Mouse (Mus musculus): ENCODE results near the gene Olfr292. TPM values are rescaled to one million over a fixed set of nuclear protein-coding genes. Genes with fewer than 3 reads are reported as not detected.

Gene Olfr292
- polyA plus RNA-seq (2015; fragmentation: Nextera tagmentation; extraction: Ambion mirVana): not detected in 2 replicates

DNA sequence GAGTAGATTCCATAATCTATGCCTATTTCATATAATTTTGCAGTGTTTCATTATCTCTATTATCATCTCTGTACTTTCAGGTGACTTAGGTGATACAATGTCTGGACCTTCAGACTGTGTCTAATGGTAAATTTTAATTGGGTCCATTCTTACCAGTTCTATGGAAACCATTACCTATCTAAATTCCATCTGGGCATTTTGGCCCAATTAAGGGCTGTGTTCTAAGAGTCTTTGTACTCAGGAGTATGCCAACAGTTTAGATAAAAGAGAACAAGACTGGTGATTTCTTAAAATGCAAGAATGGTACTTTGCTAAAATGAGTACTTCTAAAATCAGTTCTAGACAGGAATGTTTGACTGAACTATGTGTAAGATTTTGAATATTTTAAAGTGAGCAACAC is at the start of gene Olfr292:
Olfr292 (plus strand) TSS at position 301 of the 400 bp plus-strand sequence.
- Histone ChIP-seq H3K4me2 (no peak within 1 kb of the TSS), H3K27me3 (no peaks in the 10 kb centered on the region), H3K9me3 (no peaks in the 10 kb centered on the region), H3K9ac (no peak within 1 kb of the TSS), H3K4me3 (no peak within 1 kb of the TSS), H3K27ac (no peak within 1 kb of the TSS), H3K36me3 (no peaks in the 10 kb centered on the region), H3K4me1 (no peaks in the 10 kb centered on the region)
- no peak for ATAC-seq (ENCODE audit: insufficient number of reproducible peaks, low FRiP score, low TSS enrichment, low read depth)

DNA sequence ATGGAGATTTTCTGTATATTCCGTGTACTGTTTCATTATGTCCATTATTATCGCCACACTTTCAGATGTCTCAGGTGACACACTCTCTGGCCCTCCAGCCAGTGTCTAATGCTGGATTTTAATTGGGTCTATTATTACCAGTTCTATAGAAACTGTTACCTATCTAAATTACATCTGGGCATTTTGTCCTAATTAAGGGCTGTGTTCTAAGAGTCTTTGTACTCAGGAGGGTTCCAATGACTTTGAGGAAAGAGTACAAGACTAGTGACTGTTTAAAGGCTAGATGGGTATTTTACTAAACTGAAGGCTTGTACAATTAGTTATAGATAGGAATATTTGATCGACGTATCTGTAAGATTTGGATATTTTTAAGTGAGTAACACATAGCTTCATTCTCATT is 39.4 kb upstream of the Olfr292 start, which contains the start of gene Olfr293:
Olfr293 (plus strand) TSS at position 301 of the 400 bp plus-strand sequence.
- no peak within 1 kb of the TSS for H3K4me3 ChIP-seq
- ATAC-seq (ENCODE audit: insufficient number of reproducible peaks, low FRiP score, low TSS enrichment, low read depth): no peak
- 86% methylated on average over 4 of the region's 4 CpGs for WGBS
- no peaks in the 10 kb centered on the region for H3K4me1 ChIP-seq
- no peak within 1 kb of the TSS for H3K27ac ChIP-seq
- H3K27me3 ChIP-seq: no peaks in the 10 kb centered on the region
- no peaks in the 10 kb centered on the region for H3K36me3 ChIP-seq
- no peak within 1 kb of the TSS for H3K9ac ChIP-seq
- H3K9me3 ChIP-seq: no peaks in the 10 kb centered on the region
- H3K4me2 ChIP-seq: no peak within 1 kb of the TSS

DNA sequence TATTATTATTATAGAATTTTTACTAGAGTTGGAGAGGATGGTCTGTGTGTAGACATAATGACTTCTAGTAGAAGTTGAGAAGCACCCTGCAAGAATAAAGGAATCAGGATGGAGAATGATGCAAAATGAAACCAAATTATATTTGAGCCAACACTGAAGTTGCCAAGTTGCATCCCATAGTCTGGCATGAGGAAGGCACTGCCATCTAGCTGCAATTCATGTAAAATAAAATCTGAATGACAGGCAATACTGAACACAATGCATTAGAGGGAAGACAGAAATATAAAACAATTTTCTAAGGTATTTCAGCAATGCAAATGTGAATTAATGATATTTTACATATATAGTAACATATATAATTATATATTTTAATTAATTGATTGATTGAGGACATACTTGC is 36.9 kb downstream of the Olfr292 start:
- no peaks in the 10 kb centered on the region for H3K9me3 ChIP-seq
- ATAC-seq (ENCODE audit: insufficient number of reproducible peaks, low FRiP score, low TSS enrichment, low read depth): no peak
- H3K4me2 ChIP-seq: no peak overlapping the region
- no peak overlapping the region for H3K27ac ChIP-seq
- H3K4me1 ChIP-seq: no peaks in the 10 kb centered on the region
- H3K9ac ChIP-seq: no peak overlapping the region
- no peaks in the 10 kb centered on the region for H3K27me3 ChIP-seq
- H3K36me3 ChIP-seq: no peaks in the 10 kb centered on the region
- no peak overlapping the region for H3K4me3 ChIP-seq

Other genes with a start within 250 kb of the Olfr292 start
- not detected in 2 replicates for gene Olfr299, start 228.4 kb upstream of the Olfr292 start, polyA plus RNA-seq (2015; fragmentation: Nextera tagmentation; extraction: Ambion mirVana)
- not detected in 2 replicates for gene Olfr298, start 195.8 kb upstream of the Olfr292 start, polyA plus RNA-seq (2015; fragmentation: Nextera tagmentation; extraction: Ambion mirVana)
- not detected in 2 replicates for gene Olfr297, start 168.4 kb upstream of the Olfr292 start, polyA plus RNA-seq (2015; fragmentation: Nextera tagmentation; extraction: Ambion mirVana)
- not detected in 2 replicates for gene Olfr295, start 104.5 kb upstream of the Olfr292 start, polyA plus RNA-seq (2015; fragmentation: Nextera tagmentation; extraction: Ambion mirVana)
- gene Olfr294, start 71.7 kb upstream of the Olfr292 start, polyA plus RNA-seq (2015; fragmentation: Nextera tagmentation; extraction: Ambion mirVana): not detected in 2 replicates
- not detected in 2 replicates for gene Olfr293, start 39.3 kb upstream of the Olfr292 start, polyA plus RNA-seq (2015; fragmentation: Nextera tagmentation; extraction: Ambion mirVana)
- 0.38 and 0.52 TPM in 2 replicates for gene Folh1, start 87.6 kb downstream of the Olfr292 start, polyA plus RNA-seq (2015; fragmentation: Nextera tagmentation; extraction: Ambion mirVana)
- not detected in 2 replicates for gene Vmn2r77, start 106.7 kb downstream of the Olfr292 start, polyA plus RNA-seq (2015; fragmentation: Nextera tagmentation; extraction: Ambion mirVana)
- not detected in 2 replicates for gene Vmn2r78, start 226.8 kb downstream of the Olfr292 start, polyA plus RNA-seq (2015; fragmentation: Nextera tagmentation; extraction: Ambion mirVana)